Mouse (Mus musculus) mature B cell (primary cell): ENCODE results near the gene Luc7l2.

Source experiments
- in situ Hi-C: fragments of 300-500 bp; cut with MboI; formaldehyde crosslinking; loops from 2 replicates; pipeline ENCODE4 v1.14.3; 2019

Luc7l2 gene

GRCm38 (mm10) chr6:38650263-38650937 is 99.3 kb downstream of the Luc7l2 start:
- in situ Hi-C loops: no loop called here
